Mouse (Mus musculus) stomach, postnatal 0 days (tissue): ENCODE measurements around the gene Fxyd1.

Source experiments
- CTCF ChIP-seq: IDR thresholded peaks from 2 replicates; pipeline ENCODE4 v1.5.1; 2016; ENCODE audit warnings: antibody characterized with exemption, low read depth, mild to moderate bottlenecking, moderate library complexity
- EP300 ChIP-seq: optimal IDR thresholded peaks from 2 replicates; pipeline ENCODE3; 2016; ENCODE audit warnings: antibody characterized with exemption

- TF ChIP-seq CTCF (no peak), EP300 (no peak)
These were observed 28.4 kb downstream of the Fxyd1 start for GRCm38 (mm10) chr7:31028609-31029008.
